Mouse (Mus musculus) cerebellum, postnatal 14 days (tissue): ENCODE measurements around the gene Fam186b.
A peak's percentile ranks its signal among the peaks of the same experiment; 100 is the strongest.

Experiments used
- DNase-seq, 2 experiments: peaks; one replicate each; pipeline ENCODE4 v3.0.0; 2021; ENCODE audit warnings: mixed read lengths in 2 of 2

Gene Fam186b

GRCm38 (mm10) chr15:99319411-99319871, 23.8 kb upstream of the Fam186b start:
- peak; percentile 15 to 55 for DNase-seq

- DNase-seq = peak; percentile 65 to 72
Observed at GRCm38 (mm10) chr15:99318861-99319410, 23.2 kb upstream of the Fam186b start.

GRCm38 (mm10) chr15:99318071-99318470, 22.4 kb upstream of the Fam186b start:
- DNase-seq = no peak

- DNase-seq = no peak
Observed at GRCm38 (mm10) chr15:99317267-99317651, 21.6 kb upstream of the Fam186b start.

- peak; percentile 88 to 92 for DNase-seq
Observed at GRCm38 (mm10) chr15:99316314-99317266, 20.9 kb upstream of the Fam186b start.

- DNase-seq = no peak
Observed at GRCm38 (mm10) chr15:99314891-99315290, 19.2 kb upstream of the Fam186b start.

- DNase-seq = no peak
Observed at GRCm38 (mm10) chr15:99310617-99311016, 14.9 kb upstream of the Fam186b start.

GRCm38 (mm10) chr15:99309549-99309948, 13.9 kb upstream of the Fam186b start:
- no peak for DNase-seq

- no peak for DNase-seq
Observed at GRCm38 (mm10) chr15:99307476-99307875, 11.8 kb upstream of the Fam186b start.

- peak; percentile 33 to 51 for DNase-seq
Observed at GRCm38 (mm10) chr15:99296213-99296612, 525 bp upstream of the Fam186b start.

GRCm38 (mm10) chr15:99294813-99295374, 794 bp downstream of the Fam186b start, which contains the start of gene Prpf40b:
Prpf40b (plus strand) TSS chr15:99295087.
- peak; percentile 96 to 97 for DNase-seq

- no peak for DNase-seq
Observed at GRCm38 (mm10) chr15:99294287-99294686, 1.4 kb downstream of the Fam186b start.

GRCm38 (mm10) chr15:99290586-99290985, 5.1 kb downstream of the Fam186b start:
- DNase-seq = no peak

- DNase-seq = no peak
Observed at GRCm38 (mm10) chr15:99285189-99285535, 10.5 kb downstream of the Fam186b start.

- no peak for DNase-seq
Observed at GRCm38 (mm10) chr15:99284527-99285188, 11.0 kb downstream of the Fam186b start.

GRCm38 (mm10) chr15:99283456-99283855, 12.2 kb downstream of the Fam186b start:
- no peak for DNase-seq

- peak in 1 of 2 experiments; percentile 31 for DNase-seq
Observed at GRCm38 (mm10) chr15:99278271-99278670, 17.4 kb downstream of the Fam186b start.

GRCm38 (mm10) chr15:99276095-99276494, 19.6 kb downstream of the Fam186b start:
- DNase-seq = no peak

GRCm38 (mm10) chr15:99265679-99266078, 30.0 kb downstream of the Fam186b start:
- DNase-seq = peak; percentile 83 to 87

GRCm38 (mm10) chr15:99264363-99264762, 31.3 kb downstream of the Fam186b start:
- DNase-seq = no peak

- no peak for DNase-seq
Observed at GRCm38 (mm10) chr15:99262702-99263101, 33.0 kb downstream of the Fam186b start.

- peak in 1 of 2 experiments; percentile 35 for DNase-seq
Observed at GRCm38 (mm10) chr15:99259730-99260252, 35.9 kb downstream of the Fam186b start.
